Mouse (Mus musculus) macrophage (primary cell): ENCODE data around the gene Tmem139. TPM values are rescaled to one million over a fixed set of nuclear protein-coding genes. Genes with fewer than 3 reads are reported as not detected.

Experiments used
- H3K27ac ChIP-seq: fragments of 350-480 bp; formaldehyde crosslinking; 2 replicates; pipeline ENCODE4 v1.9.0; 2021
- H3K36me3 ChIP-seq: fragments of 350-480 bp; formaldehyde crosslinking; 2 replicates; pipeline ENCODE4 v1.9.0; 2021; ENCODE audit errors: inconsistent target
- H3K4me3 ChIP-seq: fragments of 350-480 bp; formaldehyde crosslinking; 2 replicates; pipeline ENCODE4 v1.9.0; 2021; ENCODE audit errors: inconsistent target
- H3K79me2 ChIP-seq: fragments of 350-480 bp; formaldehyde crosslinking; 2 replicates; pipeline ENCODE4 v1.9.0; 2021; ENCODE audit errors: inconsistent target
- WGBS: methylation state at CpG from one replicate; pipeline ENCODE4 v1.1.7; 2026; ENCODE audit warnings: inconsistent platforms; ENCODE audit not compliant: missing documents; 5-methylcytosine and 5-hydroxymethylcytosine counted together
- polyA plus RNA-seq: library from polyadenylated mRNA; stranded (reverse); fragments of 250-400 nt; gene quantifications from 3 replicates; pipeline ENCODE4 v1.2.4, GENCODE M21; 2018; ENCODE audit warnings: inconsistent platforms
- total RNA-seq, 78 experiments: library from RNA; depleted of rRNA; stranded (reverse); fragments of 250-400 nt; gene quantifications; 1 replicate in 9 of 78; 2 replicates in 24 of 78; 3 replicates in 43 of 78; 4 replicates in 2 of 78; pipeline ENCODE4 v1.2.4; 2018; ENCODE audit warnings: inconsistent platforms in 56 of 78

Tmem139 gene
- total RNA-seq (2018; cell fraction: chromatin; rRNA removed), result not detected
- total RNA-seq (2018; cell fraction: cytosol; rRNA removed), result not detected
- not detected for total RNA-seq (2018; cell fraction: nucleus; rRNA removed)
- not detected in 3 replicates for polyA plus RNA-seq

DNA sequence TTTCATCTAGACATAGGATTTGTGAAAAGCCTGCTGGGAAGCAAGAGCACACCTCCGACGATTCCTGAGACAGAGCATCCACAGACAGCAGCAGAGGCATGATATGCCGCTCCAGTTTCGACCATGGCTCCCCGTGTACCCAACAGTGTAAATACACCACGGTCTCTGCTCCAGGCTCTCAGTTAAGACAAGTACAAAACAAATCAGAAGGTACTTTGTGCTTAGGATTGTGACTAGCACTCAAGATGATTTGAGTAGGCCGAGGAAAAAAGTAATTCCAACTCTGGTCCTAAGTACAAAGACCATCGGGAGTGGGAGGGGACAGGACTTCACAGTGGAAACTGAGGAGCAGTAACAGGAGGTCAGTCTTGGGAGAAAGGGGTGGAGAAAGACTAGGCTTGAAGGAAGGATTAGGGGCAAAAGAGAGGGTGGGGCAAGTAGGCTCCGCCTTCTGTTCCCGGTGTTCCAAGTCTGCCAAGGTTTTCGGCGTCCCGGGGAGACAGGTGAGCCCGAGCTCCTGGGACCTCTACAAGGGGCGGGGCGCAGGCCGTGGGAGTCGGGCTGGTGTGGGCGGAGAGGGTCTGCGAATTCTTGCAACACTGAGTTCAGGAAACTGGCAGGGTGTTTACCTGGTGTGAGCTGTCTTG lies at the start of gene Tmem139:
TSS of gene Tmem139 (plus strand) at position 447 of the 647 bp plus-strand sequence.
- Histone ChIP-seq H3K36me3 (no peaks in the 10 kb centered on the region), H3K27ac (no peak within 1 kb of the TSS)
- WGBS, result 76% methylated on average over 19 of the region's 20 CpGs

DNA sequence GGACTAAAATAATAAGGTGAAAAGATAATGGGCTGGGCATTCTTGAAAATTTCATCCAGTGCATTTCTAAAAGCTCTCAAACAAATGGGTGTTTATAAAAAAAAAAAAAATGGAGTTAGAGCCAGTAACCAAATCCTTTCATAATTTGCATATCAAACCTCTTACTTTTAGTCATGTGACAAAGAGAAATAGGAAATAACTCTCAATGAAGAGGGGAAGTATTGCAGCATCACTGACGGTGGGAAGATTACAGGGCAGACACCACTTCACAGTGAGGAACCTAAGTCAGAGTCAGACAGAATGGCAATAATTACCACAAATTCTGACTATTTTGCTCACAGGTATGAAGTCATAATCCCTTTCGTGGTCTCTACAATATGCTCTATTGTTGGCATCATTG lies 46.7 kb upstream of the Tmem139 start, which contains the start of gene Tas2r144:
TSS of gene Tas2r144 (plus strand) at position 301 of the 400 bp plus-strand sequence.
- Histone ChIP-seq H3K36me3 (no peaks in the 10 kb centered on the region), H3K4me3 (no peak within 1 kb of the TSS), H3K79me2 (no peaks in the 10 kb centered on the region), H3K27ac (no peak within 1 kb of the TSS)
- WGBS, result 42% methylated on average over 2 of the region's 2 CpGs

More for the DNA sequence above, at the start of gene Tmem139:
- Histone ChIP-seq H3K79me2 (peaks cover 12% of the 10 kb centered on the region), H3K4me3 (no peak within 1 kb of the TSS)

DNA sequence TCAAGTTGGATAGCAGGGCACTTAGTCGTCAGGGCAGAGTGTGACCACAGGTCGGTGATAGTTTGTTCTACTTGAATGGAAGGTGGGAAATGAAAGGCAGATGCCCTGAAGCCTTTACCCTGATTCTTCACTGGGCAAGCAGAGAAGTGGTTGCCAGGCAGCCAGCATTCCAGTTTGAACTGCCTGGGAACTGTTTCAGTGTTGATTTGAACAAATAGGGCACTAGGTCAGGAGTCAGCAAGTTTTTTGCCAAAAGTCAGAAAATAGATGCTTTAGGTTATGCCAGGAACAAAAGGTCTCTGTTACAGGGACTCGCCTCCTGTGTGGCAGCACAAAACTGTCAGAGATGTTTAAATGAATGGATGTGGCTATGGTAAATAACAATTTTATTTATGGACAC lies 39.5 kb upstream of the Tmem139 start:
- Histone ChIP-seq H3K36me3 (no peaks in the 10 kb centered on the region), H3K4me3 (no peak overlapping the region), H3K79me2 (no peaks in the 10 kb centered on the region), H3K27ac (no peak overlapping the region)
- WGBS, result 81% methylated on average over 3 of the region's 3 CpGs

DNA sequence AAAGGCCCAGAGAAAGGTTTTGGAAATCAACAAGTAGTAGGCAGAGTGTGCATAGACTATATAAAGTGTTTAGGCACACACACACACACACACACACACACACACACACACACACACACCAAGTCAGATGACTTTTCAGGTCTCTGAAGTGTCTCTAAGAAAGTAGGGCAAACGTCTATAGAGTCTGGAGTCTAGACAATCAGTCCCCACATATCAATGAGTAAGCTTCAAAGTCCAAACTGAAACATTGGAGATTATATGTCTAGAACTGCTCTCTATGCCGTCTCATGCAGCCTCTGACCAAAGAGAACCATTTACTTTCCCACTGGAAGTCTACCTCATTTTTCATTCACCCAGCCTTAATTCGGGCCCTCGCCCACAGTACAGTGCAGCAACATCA lies 36.7 kb upstream of the Tmem139 start:
- 68% methylated on average over 4 of the region's 4 CpGs for WGBS
- H3K36me3 ChIP-seq, result no peaks in the 10 kb centered on the region
- H3K4me3 ChIP-seq, result no peak overlapping the region
- H3K27ac ChIP-seq, result no peak overlapping the region
- H3K79me2 ChIP-seq, result no peaks in the 10 kb centered on the region

DNA sequence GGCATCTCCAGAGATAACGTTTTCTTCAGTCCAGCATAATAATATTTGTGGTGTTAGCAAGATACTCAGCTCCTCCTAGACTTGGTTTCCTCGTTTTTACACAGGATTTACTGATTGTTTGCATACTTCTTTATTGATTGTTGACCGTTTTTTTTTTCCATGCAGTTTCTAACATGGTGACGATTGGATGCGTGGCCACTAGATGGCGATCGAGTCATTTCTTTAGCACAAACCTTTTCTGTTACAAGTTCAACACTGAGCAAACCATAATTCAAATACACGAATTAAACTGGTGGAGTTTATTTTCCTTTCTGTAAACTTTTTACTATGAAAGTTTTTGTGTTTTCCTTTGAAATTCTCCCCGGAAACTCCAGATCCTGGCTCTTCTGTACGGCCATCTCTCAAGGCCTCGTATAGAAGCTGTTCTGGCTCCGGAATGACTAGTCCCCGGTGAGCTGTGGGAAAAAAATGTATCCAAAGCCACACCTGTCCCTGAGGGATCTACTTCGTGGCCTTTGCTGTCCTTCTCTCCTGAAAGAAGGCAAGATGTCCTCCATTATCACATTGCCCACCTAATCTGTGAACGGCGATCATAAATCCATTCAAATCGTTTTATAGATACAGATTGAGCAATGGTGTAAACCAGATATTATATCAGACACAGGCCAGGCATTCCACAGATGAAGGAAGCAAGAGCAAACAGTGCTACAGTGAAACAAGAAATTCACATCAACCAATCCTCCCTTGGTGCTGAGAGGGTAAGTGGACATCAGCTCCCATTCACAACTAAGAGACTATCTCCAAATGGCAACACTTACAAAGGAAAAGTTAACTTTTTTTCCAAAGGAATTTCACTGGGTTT lies 34.3 kb upstream of the Tmem139 start:
- Histone ChIP-seq H3K36me3 (no peaks in the 10 kb centered on the region), H3K27ac (no peak overlapping the region), H3K4me3 (no peak overlapping the region), H3K79me2 (no peaks in the 10 kb centered on the region)
- 36% methylated on average over 17 of the region's 17 CpGs for WGBS

DNA sequence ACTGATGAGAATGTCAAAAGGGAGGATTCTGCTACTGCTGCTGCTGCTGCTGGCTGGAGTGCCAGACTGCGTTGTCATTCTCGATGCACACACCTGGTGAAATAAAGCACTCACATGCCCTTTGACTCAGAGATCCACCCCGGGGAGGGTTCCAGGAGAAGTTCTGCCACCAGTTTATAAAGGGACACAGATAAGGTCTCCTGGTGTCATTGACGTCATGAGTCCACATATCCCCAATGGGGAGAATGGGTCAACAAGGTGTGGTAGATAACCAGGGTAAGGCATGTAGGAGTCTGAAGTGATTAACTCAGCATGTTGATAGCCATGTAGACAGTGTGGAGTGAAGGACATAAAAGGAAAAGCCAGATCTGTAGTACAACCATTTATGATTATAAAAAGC lies 32.2 kb upstream of the Tmem139 start:
- H3K4me3 ChIP-seq, result no peak overlapping the region
- no peak overlapping the region for H3K27ac ChIP-seq
- no peaks in the 10 kb centered on the region for H3K36me3 ChIP-seq
- H3K79me2 ChIP-seq, result no peaks in the 10 kb centered on the region
- WGBS, result 78% methylated on average over 4 of the region's 4 CpGs

DNA sequence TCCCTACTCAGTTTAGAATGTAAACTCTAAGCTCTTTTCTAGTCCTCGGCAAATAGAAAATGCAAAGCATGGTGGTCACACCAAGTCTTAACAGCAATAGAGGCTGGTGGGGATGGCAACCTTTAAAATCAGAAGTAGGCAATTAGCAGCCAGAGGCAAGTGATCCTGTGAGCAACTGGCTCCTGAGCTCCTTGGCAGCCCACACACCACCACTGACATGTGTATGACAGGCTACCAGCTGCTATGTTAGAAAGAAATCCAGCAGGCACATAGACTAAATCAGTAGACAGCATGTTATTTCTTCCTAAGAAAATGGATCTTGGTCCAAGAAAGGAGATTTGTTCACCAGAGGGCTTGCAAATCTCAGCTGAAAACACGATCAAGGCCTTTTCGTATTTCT lies 30.6 kb upstream of the Tmem139 start:
- Histone ChIP-seq H3K36me3 (no peaks in the 10 kb centered on the region), H3K79me2 (no peaks in the 10 kb centered on the region), H3K27ac (no peak overlapping the region), H3K4me3 (no peak overlapping the region)
- 100% methylated on average over 3 of the region's 3 CpGs for WGBS

DNA sequence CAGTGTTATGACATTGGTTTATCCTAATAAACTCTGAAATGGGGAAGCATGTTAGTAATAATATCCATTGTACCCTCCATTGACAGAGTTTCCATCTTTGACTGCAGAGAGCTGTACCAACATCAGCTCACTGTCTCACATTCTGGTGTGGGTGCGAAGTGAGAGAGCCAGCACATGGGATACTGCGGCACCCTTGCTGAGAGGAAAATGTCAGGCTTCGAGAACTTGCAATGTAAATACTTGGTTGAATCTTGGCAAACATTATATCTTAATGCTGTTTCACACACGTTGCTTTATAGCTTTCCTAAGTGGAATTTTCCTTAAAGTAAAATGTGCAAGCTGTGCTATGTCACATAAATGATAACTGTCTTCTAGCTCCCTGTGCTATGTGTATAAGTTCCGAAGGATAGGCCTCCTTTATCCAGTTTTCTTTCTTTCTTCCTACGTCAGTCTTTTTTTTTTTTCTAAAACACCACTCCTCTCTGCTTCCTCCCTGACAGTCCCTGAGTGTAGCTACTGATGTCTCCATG lies 24.4 kb upstream of the Tmem139 start:
- Histone ChIP-seq H3K27ac (no peak overlapping the region), H3K36me3 (no peaks in the 10 kb centered on the region), H3K4me3 (no peak overlapping the region), H3K79me2 (no peaks in the 10 kb centered on the region)
- WGBS, result 86% methylated on average over 5 of the region's 6 CpGs

DNA sequence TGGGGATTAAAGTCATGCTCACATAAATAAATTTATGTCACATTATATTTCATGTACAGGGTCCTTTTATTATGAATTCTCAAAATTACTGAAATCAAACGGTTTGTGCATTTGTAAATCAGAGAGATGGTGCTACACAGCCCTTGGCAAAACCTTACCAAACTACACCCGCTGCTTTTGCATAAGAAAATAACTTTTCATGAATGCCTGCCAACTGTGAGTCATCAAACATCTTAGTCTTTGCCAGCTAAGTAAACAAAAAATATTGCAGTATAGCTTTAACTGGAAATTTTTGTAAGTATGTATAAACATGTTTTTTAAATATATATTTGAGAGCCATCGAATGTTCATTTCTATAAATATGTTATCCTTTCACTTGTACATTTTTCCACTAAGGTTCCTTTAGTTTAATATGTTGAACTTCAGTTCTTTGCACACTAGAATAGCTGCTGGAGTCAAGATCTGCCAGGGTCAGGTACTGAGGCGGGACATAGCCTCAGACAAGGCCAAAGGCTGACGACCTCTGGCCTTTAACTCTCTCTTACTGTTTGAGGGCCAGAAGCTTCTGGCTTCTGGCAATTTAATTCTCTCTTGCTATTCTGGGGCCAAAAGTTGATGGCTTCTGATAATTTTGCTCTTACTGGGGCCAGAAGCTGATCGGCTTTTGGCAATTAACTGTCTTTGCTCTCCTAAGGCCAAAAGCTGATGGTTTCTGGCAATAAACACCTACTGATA lies 20.3 kb upstream of the Tmem139 start:
- 94% methylated on average over 6 of the region's 6 CpGs for whole genome bisulfite sequencing
- no peak overlapping the region for H3K27ac ChIP-seq
- no peaks in the 10 kb centered on the region for H3K36me3 ChIP-seq
- H3K79me2 ChIP-seq, result no peaks in the 10 kb centered on the region
- H3K4me3 ChIP-seq, result no peak overlapping the region

DNA sequence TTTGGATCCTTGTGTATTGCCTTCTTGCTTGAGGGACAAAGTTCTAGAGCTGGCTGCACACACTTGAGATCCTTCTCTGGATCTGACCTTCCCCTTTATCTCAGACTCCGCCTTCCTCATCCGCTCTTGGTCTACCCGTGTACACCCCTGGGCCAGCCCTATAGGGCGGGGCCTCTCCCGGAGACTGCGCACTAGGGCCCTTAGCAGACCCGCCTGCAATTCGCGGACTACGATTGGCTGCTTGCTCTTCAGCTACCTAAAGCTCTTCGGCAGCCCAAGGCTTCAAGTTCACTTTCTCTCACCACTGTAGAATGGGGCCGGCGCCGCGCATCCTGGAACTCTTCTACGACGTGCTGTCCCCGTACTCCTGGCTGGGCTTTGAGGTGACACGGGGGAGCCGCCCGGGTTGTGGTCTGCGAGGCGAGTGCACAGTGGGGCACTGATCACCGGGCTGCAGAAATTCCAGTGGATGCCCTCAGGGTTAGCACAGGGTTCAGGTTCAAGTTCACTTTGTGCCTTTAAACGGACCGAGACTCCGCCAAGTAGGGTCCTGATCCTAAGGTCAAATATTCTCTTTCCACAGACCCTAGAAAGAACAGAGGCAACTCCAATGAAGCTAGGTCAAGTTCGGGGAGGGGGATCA lies 15.9 kb upstream of the Tmem139 start, which contains the start of gene Gstk1:
TSS of gene Gstk1 (plus strand) at position 225 of the 643 bp plus-strand sequence.
- Histone ChIP-seq H3K27ac (no peak within 1 kb of the TSS), H3K4me3 (peak within 1 kb of the TSS; percentile 26)
- 3% methylated on average over 28 of the region's 28 CpGs for WGBS

DNA sequence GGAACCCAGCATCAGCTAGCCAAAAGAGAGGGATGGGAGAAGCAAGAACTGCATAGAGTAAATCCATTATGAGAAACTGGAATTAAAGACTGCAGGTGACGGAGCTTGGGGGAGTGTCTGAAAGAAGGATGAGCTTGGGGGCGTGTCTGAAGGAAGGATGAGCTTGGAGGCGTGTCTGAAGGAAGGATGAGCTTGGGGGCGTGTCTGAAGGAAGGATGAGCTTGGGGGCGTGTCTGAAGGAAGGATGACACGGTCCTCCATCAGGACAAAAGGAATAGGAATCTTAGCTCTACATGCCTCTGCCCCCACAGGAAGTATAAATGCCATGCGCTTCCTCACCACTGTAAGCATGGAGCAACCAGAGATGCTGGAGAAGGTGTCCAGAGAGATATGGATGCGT lies 14.6 kb upstream of the Tmem139 start:
- Histone ChIP-seq H3K27ac (no peak overlapping the region), H3K79me2 (no peaks in the 10 kb centered on the region), H3K4me3 (no peak overlapping the region), H3K36me3 (no peaks in the 10 kb centered on the region)
- WGBS, result 83% methylated on average over 8 of the region's 8 CpGs

More for the DNA sequence above, 15.9 kb upstream of the Tmem139 start, which contains the start of gene Gstk1:
- Histone ChIP-seq H3K79me2 (no peaks in the 10 kb centered on the region), H3K36me3 (no peaks in the 10 kb centered on the region)

DNA sequence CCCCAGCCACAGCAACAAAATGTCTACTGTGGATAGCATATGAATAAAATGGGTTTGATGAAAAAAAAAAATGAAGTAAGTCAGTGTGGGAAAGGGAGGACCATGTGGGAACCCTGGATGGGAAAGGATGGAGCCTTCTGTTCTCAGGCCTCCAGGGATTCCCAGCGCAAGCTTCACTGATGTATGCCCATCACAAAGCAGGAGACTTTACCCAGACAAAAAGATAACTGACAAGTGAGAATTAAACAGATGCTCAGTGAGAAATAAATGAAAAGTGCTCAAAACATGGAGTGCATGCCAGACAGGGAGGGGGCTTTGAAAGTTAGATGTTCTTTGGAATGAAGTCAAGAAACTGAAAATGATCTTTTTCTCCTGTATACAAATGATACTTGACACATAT lies 13.8 kb upstream of the Tmem139 start:
- Histone ChIP-seq H3K27ac (no peak overlapping the region), H3K79me2 (no peaks in the 10 kb centered on the region), H3K4me3 (no peak overlapping the region), H3K36me3 (no peaks in the 10 kb centered on the region)
- WGBS, result 100% methylated on average over 1 of the region's 1 CpGs

DNA sequence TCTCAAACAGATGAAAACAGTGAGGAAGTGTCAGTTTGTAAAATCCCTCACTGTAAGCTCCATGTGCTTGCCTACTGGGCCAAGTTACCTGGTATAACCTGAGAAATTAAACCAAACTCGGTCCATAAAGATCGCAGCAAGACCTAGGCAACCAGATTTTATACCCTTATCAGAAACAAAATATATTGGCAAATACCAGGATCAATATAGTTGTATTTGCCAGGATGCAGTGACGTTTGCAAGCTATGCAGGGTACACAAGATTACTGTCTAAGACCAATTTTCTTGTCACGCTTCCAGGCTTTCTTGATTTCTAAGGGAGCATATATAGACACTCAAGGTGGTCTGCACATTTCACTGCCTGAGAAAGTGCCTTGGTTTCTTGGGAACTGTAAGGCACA lies 10.0 kb upstream of the Tmem139 start:
- Histone ChIP-seq H3K36me3 (no peaks in the 10 kb centered on the region), H3K27ac (no peak overlapping the region), H3K4me3 (no peak overlapping the region), H3K79me2 (no peaks in the 10 kb centered on the region)
- WGBS, result 90% methylated on average over 4 of the region's 4 CpGs

DNA sequence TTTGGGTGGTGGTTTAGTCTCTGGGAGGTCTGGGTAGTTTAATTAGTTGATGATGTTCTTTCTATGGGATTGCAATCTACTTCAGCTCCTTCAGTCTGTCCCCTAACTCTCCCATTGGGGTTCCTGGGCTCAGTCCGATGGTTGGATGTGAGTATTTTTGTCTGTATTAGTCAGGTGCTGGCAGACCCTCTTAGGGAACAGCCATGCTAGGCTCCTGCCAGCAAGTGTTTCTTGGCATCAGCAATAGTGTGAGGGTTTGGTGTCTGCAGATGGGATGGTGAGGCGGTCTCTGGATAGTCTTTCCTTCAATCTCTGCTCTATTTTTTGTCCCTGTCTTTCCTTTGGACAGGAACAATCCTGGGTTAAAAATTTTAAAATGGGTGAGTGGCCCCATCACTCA lies 8.7 kb upstream of the Tmem139 start:
- Histone ChIP-seq H3K4me3 (no peak overlapping the region), H3K79me2 (no peaks in the 10 kb centered on the region), H3K27ac (no peak overlapping the region), H3K36me3 (no peaks in the 10 kb centered on the region)
- 96% methylated on average over 2 of the region's 2 CpGs for WGBS
